Mouse (Mus musculus) layer of hippocampus, postnatal 36 days (tissue): Measurements from ENCODE around the gene Zfp280b. TPM values are rescaled to one million over a fixed set of nuclear protein-coding genes. Genes with fewer than 3 reads are reported as not detected.
"Not testable (repeated sequence)": the region's sequence is repeated elsewhere in the genome, so short reads cannot be mapped to it uniquely, and the experiment has no call there.

Source experiments
- DNase-seq, 2 experiments: peaks; one replicate each; pipeline ENCODE4 v3.0.0; 2022
- microRNA-seq, 2 experiments: library from miRNA; unstranded; fragments of <30 nt; microRNA quantifications; one replicate each; pipeline ENCODE4 v1.2.0; 2021
- total RNA-seq, 2 experiments: library from RNA; stranded (reverse); gene quantifications; 2 replicates each; pipeline ENCODE4 v1.2.3; 2021

The Zfp280b gene
- total RNA-seq, 2 experiments from 2014 or later = 16.7 to 18.1 TPM

GRCm38 (mm10) chr10:76031511-76032401 is 694 bp upstream of the Zfp280b start:
- DNase-seq = peak; percentile 6 to 37

GRCm38 (mm10) chr10:76033119-76033455 is 637 bp downstream of the Zfp280b start:
- peak in 1 of 2 experiments; percentile 4 for DNase-seq

- no peak for DNase-seq
Observed at GRCm38 (mm10) chr10:76034001-76034600, 1.7 kb downstream of the Zfp280b start.

- DNase-seq = no peak
Observed at GRCm38 (mm10) chr10:76035277-76035676, 2.8 kb downstream of the Zfp280b start.

GRCm38 (mm10) chr10:76036962-76037361 is 4.5 kb downstream of the Zfp280b start:
- no peak for DNase-seq

- DNase-seq = no peak
Observed at GRCm38 (mm10) chr10:76045343-76045742, 12.9 kb downstream of the Zfp280b start.

- no peak for DNase-seq
Observed at GRCm38 (mm10) chr10:76046754-76047153, 14.3 kb downstream of the Zfp280b start.

GRCm38 (mm10) chr10:76047182-76047869 is 14.9 kb downstream of the Zfp280b start:
- DNase-seq = no peak

GRCm38 (mm10) chr10:76048967-76049366 is 16.5 kb downstream of the Zfp280b start:
- DNase-seq = no peak

- DNase-seq = no peak
Observed at GRCm38 (mm10) chr10:76051860-76052259, 19.4 kb downstream of the Zfp280b start.

GRCm38 (mm10) chr10:76062439-76062838 is 30.0 kb downstream of the Zfp280b start:
- no peak for DNase-seq

- no peak for DNase-seq
Observed at GRCm38 (mm10) chr10:76067674-76068613, 35.5 kb downstream of the Zfp280b start.

- DNase-seq = not testable (repeated sequence)
Observed at GRCm38 (mm10) chr10:76072080-76072479, 39.6 kb downstream of the Zfp280b start.

GRCm38 (mm10) chr10:76077008-76077407 is 44.6 kb downstream of the Zfp280b start:
- DNase-seq = not testable (repeated sequence)

Small RNAs within 50 kb of the gene (microRNA-seq; reads per million reads assigned to microRNA genes)
- gene Mir6409 = 0 reads per million in 2 experiments

Other genes with a start within 250 kb of the Zfp280b start
- gene Gstt1, start 234.1 kb upstream of the Zfp280b start, total RNA-seq = 1 to 10 TPM; 4.6 to 6.1 TPM
- gene Gstt4, start 210.1 kb upstream of the Zfp280b start, total RNA-seq = not detected
- 1 to 10 TPM; 2.5 to 3.4 TPM for gene Gstt2, start 195.2 kb upstream of the Zfp280b start, total RNA-seq
- 100 to 1,000 TPM; 432 to 467 TPM for gene Mif, start 172.4 kb upstream of the Zfp280b start, total RNA-seq
- 1 to 10 TPM; 4.7 to 9.1 TPM for gene Derl3, start 139.2 kb upstream of the Zfp280b start, total RNA-seq
- 10 to 100 TPM; 81.4 to 86.0 TPM for gene Smarcb1, start 111.0 kb upstream of the Zfp280b start, total RNA-seq
- 100 to 1,000 TPM; 339 TPM for gene Chchd10, start 99.5 kb upstream of the Zfp280b start, total RNA-seq
- gene Mmp11, start 96.2 kb upstream of the Zfp280b start, total RNA-seq = under 1 TPM; 0.81 to 0.95 TPM
- under 1 TPM in 1 of 2 experiments, not detected in 1; 0.52 TPM for gene Gm867, start 92.0 kb upstream of the Zfp280b start, total RNA-seq
- not detected for gene Vpreb3, start 89.6 kb upstream of the Zfp280b start, total RNA-seq
- gene Gm5134, start 78.1 kb upstream of the Zfp280b start, total RNA-seq = under 1 TPM; 0.13 to 0.35 TPM
- not detected for gene Slc5a4b, start 78.3 kb downstream of the Zfp280b start, total RNA-seq
- not detected for gene Slc5a4a, start 114.8 kb downstream of the Zfp280b start, total RNA-seq
- 10 to 100 TPM; 75.6 to 83.2 TPM for gene Prmt2, start 205.2 kb downstream of the Zfp280b start, total RNA-seq
- 100 to 1,000 TPM; 114 to 128 TPM for gene S100b, start 221.2 kb downstream of the Zfp280b start, total RNA-seq